Mouse (Mus musculus): Measurements from ENCODE around the gene Arhgap4.

Gene Arhgap4

DNA sequence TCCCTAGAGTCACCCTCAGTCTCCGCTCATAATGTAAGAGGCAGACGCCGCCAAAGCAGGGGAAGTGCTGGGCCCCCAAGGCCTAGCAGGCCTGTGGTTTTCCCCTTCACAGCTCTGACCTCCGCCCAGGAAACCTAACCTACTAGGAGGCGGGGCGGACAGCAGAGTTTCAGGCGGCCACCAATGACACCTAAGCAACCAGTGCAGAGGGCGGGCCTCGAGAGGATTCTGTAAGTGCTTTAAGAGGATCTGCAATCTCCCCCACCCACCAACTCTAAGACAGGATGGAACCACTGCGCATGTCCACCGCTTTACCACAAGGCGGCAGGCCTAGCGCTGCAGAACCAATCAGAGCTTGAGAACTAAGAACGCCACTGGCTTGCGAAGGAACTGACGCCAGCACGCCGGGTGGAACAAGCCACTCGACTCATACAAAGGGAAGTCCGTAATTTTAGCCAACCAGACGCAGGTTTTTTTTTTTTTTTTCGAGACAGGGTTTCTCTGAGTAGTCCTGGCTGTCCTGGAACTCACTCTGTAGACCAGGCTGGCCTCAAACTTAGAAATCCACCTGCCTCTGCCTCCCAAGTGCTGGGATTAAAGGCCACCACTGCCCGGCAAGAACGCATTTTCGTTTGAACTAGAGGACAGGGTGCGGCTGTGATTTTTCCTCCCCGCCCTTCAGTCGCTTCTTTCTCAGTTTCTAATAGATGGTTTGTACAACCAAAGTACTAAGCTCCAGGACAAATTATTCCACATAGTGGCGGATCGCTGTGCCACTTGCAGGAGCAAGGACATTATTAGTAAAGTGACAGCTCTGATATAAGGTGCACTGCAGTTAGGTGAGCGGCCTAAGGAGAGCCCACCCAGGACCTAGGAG is 6.6 kb downstream of the Arhgap4 start:
- DNase-seq (ENCODE audit: low read depth, low spot score) = peak; percentile 98

DNA sequence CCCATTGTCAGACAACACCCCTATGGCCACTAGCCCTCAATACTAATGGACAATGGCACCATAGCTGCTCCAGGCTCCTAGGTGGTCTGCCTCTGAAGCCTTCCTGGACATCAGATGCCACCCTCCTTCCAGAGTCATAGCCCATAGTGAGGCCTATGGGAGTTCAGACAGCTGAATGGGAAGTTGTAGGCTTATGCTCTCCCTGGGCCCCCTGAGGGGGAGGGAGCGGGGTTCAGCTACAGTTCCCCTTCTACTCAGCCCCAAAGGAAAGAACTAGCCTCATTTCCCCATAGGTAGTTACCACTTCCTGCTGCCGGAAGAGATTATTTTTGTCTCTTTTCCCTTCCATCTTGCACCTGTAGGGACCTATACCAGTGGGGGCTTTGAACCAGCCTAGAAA is 10.1 kb downstream of the Arhgap4 start:
- no peak for DNase-seq (ENCODE audit: low read depth, low spot score)

DNA sequence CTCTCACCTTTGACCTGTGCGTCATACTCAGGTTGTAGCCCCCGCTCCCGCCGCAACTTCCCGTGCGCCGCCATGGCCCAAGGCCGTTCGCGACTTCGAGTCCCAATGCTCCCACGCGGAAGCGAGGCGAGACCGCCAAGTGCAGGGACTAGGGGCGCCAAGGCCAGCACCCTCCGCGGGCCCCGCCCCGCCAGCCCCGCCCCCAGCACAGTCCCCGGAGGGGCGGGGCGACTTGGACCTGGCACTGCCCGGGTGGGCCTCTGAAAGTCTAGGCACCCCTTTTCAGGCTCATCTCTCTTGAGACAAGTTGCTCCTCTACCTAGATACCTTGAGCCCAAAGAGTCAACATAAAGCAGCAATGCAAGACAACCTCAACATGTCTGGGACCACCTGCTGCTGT is 10.5 kb downstream of the Arhgap4 start:
- DNase-seq (ENCODE audit: low read depth, low spot score) = no peak

DNA sequence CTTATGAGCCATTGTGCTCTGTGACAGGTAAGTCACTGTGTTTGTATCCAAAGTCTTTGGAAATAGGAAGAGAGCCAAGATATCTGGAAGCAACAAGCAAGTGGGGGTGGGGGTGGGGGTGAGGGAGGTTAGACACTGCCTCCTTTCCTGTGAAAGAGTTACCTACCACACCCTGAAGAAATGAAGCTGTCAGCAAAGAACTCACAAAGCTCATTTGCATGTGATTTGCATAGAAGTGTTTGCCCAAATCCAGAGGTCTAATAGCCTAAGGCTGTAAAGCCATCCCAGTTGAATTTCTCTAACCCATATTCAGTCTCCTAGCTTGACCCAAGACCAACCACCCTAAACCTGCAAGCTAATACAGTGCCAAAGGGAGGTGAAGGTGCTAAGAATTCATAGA is 11.2 kb downstream of the Arhgap4 start:
- no peak for DNase-seq (ENCODE audit: low read depth, low spot score)

DNA sequence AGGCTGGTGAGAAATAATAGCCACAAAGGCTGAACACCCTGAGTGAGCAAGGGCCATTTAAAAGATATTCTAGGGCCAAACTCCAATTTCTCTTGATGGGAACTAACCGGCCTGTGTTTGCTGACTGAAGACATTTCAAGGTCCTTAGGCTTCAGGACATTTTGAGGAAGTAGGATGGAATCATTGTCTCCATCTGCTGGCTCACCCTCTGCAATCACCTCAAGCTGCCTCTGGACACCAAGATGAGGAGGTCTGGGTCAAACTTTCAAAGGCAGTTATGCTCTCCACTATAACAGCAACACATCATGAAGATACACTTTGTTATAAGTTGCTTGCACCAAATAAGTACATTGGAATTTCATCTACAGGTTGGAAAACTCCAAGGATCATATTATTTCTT is 11.6 kb downstream of the Arhgap4 start:
- no peak for DNase-seq (ENCODE audit: low read depth, low spot score)

DNA sequence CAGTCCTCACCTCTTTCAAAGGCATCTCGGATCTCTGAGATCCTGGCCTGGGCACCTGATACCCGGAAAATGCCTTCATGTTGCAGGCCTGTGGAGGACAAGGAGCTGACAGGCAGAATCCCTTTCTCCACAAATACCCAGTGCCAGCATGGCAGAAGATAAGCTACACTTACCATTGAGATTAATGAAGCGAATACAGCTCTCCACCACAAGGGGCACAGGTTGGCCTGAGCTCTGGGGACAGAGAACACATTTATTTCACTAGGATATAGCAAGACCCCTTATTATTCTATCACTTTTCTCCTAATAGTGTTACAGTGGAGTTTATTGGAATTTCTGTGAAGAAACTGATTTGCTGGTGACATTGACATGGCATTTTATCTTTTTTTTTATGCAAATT is 23.7 kb downstream of the Arhgap4 start:
- no peak for DNase-seq (ENCODE audit: low read depth, low spot score)

DNA sequence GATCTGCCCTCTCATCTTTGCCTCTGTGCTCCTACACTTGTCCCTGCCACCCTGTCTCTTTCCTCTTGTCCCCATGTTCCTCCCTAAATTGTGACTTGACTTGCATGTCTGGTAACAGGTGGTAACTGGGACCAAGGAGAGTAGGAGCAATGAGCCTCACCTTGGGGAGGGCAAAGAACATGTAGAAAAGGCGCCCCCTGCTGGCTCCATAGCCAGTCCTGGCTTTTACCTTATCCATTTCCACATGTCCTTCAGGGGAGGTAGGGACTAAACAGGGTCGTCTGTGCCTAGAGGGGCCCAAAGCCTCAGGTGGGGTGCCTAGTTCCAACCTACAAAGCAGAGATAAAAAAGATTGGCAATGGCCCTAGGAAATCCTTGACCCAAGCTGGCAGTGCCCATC is 26.0 kb downstream of the Arhgap4 start, which contains the start of gene L1cam:
Gene L1cam, minus strand, starts transcription at position 387 of the 400 bp plus-strand sequence.
- peak; percentile 51 for DNase-seq (ENCODE audit: low read depth, low spot score)

DNA sequence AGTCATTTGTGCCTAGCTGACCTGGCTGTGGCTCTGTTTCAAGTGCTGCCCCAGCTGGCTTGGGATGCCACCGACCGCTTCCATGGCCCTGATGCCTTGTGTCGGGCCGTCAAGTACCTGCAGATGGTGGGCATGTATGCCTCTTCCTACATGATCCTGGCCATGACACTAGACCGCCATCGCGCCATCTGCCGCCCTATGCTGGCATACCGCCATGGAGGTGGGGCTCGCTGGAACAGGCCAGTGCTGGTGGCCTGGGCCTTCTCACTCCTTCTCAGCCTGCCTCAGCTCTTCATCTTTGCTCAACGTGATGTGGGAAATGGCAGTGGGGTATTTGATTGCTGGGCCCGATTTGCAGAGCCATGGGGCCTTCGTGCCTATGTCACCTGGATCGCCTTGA is 28.8 kb downstream of the Arhgap4 start:
- no peak for DNase-seq (ENCODE audit: low read depth, low spot score)

- no peak for DNase-seq (ENCODE audit: low read depth, low spot score)
Measured at GRCm38 (mm10) chrX:73891551-73892152, 30.0 kb downstream of the Arhgap4 start, which contains the start of gene Avpr2. Gene Avpr2 (plus strand): TSS chrX:73892102.

DNA sequence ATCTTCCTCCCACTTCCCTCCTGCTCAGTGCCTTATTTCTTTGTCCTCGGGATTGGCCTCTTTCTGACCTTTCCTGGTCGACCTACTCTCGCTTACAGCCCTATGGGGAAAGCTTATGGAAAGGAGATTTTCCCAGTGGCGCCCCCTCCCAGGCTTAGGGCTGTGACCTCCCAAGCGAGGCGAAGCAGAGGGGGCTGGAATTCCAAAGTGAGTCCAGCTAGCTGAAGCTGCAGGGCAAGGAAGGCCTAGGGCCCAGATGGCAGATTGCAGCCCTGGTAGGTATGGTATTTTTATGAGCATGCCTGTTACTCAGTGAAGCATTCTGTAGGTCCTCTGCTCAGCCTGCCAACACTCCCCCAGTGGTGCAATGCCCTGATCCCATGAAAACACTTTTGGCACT is 40.2 kb downstream of the Arhgap4 start:
- DNase-seq (ENCODE audit: low read depth, low spot score) = no peak

DNA sequence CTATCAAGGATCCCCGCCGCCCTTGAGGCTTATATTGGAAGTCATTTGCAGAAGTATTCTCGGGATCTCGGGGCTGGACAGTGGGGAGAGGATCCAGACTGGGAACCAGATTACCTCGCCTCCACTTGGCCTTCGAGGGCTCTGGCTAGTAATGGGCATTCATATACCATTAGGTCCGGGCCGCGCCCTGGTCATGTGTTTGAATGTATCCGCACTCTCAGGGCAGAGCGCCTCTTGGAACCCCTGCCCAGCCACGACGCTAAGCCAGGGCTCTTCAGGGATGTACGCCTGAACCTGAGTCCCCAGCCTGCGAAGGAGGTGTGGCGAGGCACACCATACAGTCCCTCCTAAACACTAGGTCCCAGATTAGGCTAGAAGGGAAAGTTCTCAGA is 40.6 kb downstream of the Arhgap4 start:
- DNase-seq (ENCODE audit: low read depth, low spot score) = no peak

- DNase-seq (ENCODE audit: low read depth, low spot score) = peak; percentile 9
Measured at GRCm38 (mm10) chrX:73880194-73881035, 41.3 kb downstream of the Arhgap4 start.

DNA sequence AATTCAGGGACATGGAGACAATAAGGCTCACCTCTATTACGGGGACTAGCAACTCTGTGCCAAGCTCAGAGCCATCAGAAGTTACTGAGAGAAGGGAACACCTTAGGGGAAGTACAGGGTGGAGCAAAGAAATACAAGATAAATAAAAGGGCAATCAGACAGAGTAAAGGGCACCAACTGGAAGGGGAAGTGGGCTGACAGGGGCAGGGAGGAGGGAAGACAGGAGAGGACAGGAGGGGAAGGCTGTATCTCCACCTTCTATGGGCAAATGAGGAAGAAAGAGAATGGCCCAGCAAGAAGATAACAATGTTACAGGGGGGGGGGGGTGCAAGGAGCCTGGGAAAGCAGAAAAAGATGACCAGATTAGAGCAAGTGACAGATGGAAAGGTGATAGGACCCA is 44.7 kb downstream of the Arhgap4 start:
- DNase-seq (ENCODE audit: low read depth, low spot score) = no peak

- no peak for DNase-seq (ENCODE audit: low read depth, low spot score)
Measured at GRCm38 (mm10) chrX:73875881-73876280, 45.8 kb downstream of the Arhgap4 start.

DNA sequence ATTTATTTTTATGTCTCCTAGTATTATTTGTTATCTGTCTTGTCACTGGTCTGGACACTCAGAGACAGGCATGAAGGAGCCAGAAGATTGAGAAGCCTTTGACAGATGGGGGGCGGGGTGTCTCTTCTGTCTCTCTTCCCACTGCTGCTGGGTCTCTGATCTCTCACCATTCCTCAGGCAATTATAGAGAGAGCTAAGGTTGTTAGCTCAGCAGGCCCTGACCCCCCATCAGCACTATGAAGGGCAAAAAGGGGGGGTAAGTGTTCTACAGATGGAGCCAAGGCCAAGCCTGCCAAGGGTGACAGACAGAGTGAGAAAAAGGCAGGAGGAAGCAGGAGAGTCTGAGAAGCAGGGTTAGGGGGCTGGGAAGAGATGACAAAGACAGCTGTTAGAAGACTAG is 49.7 kb downstream of the Arhgap4 start:
- no peak for DNase-seq (ENCODE audit: low read depth, low spot score)

DNA sequence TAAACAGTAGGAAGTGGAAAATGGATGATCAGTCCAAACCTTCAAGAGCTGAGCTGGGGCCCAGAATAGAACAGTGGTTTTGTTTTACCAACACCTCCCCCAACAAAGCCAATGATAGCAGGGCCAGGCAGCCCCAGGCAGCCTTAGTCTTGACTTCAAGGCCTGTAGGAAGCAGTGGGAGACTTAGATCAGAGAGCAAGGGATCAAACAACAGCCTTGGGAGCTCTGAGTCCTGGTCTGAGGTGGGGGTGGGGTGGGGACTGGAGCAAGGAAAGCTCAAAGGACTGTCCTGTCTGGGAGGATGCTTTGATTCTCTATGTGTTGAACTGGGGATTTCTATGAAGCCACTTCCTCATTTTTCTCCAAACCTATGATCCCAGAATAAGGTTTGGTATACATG is 50.2 kb downstream of the Arhgap4 start:
- no peak for DNase-seq (ENCODE audit: low read depth, low spot score)

- peak; percentile 9 for DNase-seq (ENCODE audit: low read depth, low spot score)
Measured at GRCm38 (mm10) chrX:73869334-73869733, 52.3 kb downstream of the Arhgap4 start.

DNA sequence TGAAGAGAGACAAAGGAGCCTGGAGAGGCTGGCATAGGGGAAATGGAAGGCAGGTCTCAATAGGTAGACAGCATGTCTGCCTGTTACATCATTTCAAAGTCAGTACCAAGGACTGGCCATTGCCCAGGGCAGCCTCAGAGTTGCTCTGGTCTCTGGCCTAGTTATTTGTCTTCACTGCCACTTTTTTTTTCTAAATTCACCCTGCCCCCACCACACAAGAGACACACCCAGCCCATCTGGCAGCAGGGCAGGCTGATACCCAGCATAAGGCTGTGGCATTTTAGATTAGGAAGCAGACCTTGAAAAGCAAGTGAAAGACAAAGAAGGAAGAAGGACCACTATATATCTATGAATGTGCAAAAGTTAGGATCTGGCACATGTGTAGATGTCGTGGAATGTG is 53.8 kb downstream of the Arhgap4 start:
- DNase-seq (ENCODE audit: low read depth, low spot score) = no peak

DNA sequence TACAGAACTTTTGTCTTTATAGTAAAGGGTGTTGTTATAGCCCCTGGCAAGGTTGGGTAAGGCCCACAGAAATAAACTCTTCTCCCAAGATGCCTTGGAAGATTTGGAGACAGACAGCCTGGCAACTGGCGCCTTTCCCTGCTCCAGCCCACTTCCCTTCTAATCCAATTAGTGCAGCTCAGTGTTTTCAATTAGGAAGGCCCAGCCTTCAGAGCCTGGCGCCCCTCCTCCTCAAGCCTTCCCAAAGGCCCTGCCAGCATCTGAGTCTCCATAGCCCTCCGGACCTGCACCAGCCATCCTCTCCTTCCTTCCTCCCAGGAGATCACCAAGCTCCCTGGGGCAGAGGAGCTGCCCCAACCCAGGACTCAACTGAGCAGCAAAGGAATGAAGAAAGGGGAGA is 54.4 kb downstream of the Arhgap4 start:
- no peak for DNase-seq (ENCODE audit: low read depth, low spot score)

DNA sequence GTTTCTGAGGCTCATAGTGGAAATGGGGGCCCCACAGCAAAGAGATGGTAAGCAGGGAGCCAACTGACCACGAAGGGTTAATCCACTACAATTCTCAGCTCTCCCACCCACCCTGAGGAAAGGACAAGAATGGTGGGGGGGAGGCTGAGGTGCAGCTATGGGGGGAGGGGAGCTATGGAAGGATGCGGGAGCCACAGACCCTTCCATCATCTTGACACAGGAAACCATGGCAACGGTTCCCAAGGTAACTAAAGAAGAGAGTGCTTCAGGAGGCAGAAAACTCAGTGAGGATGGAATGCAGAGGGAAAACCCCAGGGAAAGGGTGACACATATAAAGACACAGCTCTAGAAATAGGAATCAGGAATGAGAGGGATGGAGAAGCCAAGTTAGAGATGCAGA is 57.0 kb downstream of the Arhgap4 start:
- no peak for DNase-seq (ENCODE audit: low read depth, low spot score)

- no peak for DNase-seq (ENCODE audit: low read depth, low spot score)
Measured at GRCm38 (mm10) chrX:73855087-73855408, 66.6 kb downstream of the Arhgap4 start.

- no peak for DNase-seq (ENCODE audit: low read depth, low spot score)
Measured at GRCm38 (mm10) chrX:73854326-73855086, 67.2 kb downstream of the Arhgap4 start.

Measured in ES-CJ7 (cell line).